Mouse (Mus musculus) forebrain, embryonic 14.5 days (tissue): ENCODE results near the gene Rrnad1. TPM values are rescaled to one million over a fixed set of nuclear protein-coding genes. Genes with fewer than 3 reads are reported as not detected.

Experiments used
- ATAC-seq: fragments of 200-750 bp; cut with Nextera tagmentation; 2 replicates; pipeline ENCODE4 v1.8.0; 2017; ENCODE audit warnings: mild to moderate bottlenecking, moderate library complexity
- DNase-seq: peaks from one replicate; pipeline ENCODE4 v3.0.0-alpha.2; 2015; ENCODE audit warnings: low spot score
- H3K27ac ChIP-seq: fragments of 300-500 bp; sonication (generic); 2 replicates; pipeline ENCODE4 v1.5.1; 2014; ENCODE audit warnings: low read depth, mild to moderate bottlenecking, control low read depth, low read length, moderate library complexity
- H3K27me3 ChIP-seq: fragments of 300-500 bp; sonication (generic); replicated peaks from 2 replicates; pipeline ENCODE4 v1.6.1; 2014; ENCODE audit warnings: low read length, control low read depth, mixed read lengths; ENCODE audit not compliant: control insufficient read depth, insufficient read depth
- H3K36me3 ChIP-seq: fragments of 300-500 bp; sonication (generic); 2 replicates; pipeline ENCODE4 v1.6.1; 2014; ENCODE audit warnings: low read length, control low read depth; ENCODE audit not compliant: control insufficient read depth, insufficient read depth
- H3K4me1 ChIP-seq: fragments of 300-500 bp; sonication (generic); 2 replicates; pipeline ENCODE4 v1.6.1; 2014; ENCODE audit warnings: antibody characterized with exemption, low read length, control low read depth; ENCODE audit not compliant: control insufficient read depth, insufficient read depth
- H3K4me2 ChIP-seq: fragments of 300-500 bp; sonication (generic); 2 replicates; pipeline ENCODE4 v1.6.1; 2014; ENCODE audit warnings: mild to moderate bottlenecking, control low read depth, low read length
- H3K4me3 ChIP-seq: fragments of 300-500 bp; sonication (generic); 2 replicates; pipeline ENCODE4 v1.5.1; 2014; ENCODE audit warnings: low read depth, low read length, control low read depth
- H3K9ac ChIP-seq: fragments of 300-500 bp; sonication (generic); 2 replicates; pipeline ENCODE4 v1.6.1; 2014; ENCODE audit warnings: mild to moderate bottlenecking, low read length, control low read depth, moderate library complexity
- H3K9me3 ChIP-seq: fragments of 300-500 bp; sonication (generic); replicated peaks from 2 replicates; pipeline ENCODE4 v1.6.1; 2016; ENCODE audit warnings: low read length, control low read depth, mixed read lengths; ENCODE audit not compliant: control insufficient read depth
- WGBS: fragments of 180-500 bp; shearing (Covaris S2); extraction: QIAGEN DNeasy Blood & Tissue Kit; methylation state at CpG from one replicate; pipeline ENCODE4 v1.1.7; 2014; 5-methylcytosine and 5-hydroxymethylcytosine counted together
- polyA plus RNA-seq: library from polyadenylated mRNA; unstranded; fragments of >200 nt; fragmentation: Nextera tagmentation; extraction: Ambion mirVana; gene quantifications from 2 replicates; pipeline ENCODE4 v1.2.1, GENCODE M21; 2014

Rrnad1 gene
- polyA plus RNA-seq, 1 experiment from 2014 or later = 15.6 TPM

DNA sequence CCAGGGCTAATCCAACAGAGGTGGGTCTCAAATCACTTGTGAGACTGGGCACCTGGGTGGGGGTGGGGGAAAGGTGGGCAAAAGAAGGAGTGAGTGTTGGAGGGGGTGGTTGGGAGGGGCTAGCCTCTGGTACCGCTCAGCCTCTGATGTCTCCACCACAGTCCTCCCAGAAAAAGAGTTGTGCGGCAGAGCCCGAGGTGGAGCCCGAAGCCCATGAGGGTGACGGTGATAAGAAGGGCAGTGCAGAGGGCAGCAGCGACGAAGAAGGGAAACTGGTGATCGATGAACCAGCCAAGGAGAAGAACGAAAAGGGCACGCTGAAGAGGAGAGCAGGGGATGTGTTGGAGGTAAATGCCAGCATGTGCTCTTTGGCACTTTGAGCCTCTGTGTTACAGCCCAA lies 16.6 kb downstream of the Rrnad1 start:
- 97% methylated on average over 10 of the region's 10 CpGs for WGBS

DNA sequence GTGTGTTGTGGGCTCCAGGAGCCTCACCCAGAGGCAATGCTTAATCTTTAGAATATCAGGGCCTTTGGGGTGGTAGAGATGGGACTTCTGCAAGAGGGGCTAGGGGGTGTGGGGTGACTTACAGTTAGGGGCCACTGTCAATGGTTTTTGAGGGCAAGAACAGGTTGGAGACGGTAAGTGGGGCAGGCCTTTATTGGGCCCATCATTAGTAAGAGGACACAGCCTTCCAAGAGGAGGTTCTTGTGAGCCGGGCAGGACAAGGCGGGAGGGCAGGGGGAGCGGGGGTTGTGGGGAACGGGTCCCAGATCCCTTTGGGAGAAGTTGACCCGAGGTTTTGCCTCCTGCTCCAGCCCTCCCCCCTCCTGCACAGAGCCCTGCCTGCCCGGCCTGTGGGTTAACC lies 17.0 kb downstream of the Rrnad1 start:
- H3K4me3 ChIP-seq = no peak overlapping the region
- ATAC-seq (no peak), DNase-seq (no peak)
- WGBS = 88% methylated on average over 6 of the region's 7 CpGs
- H3K9ac ChIP-seq = no peak overlapping the region
- peaks cover 43% of the 10 kb centered on the region for H3K36me3 ChIP-seq
- no peak overlapping the region for H3K27ac ChIP-seq
- H3K27me3 ChIP-seq = no peaks in the 10 kb centered on the region
- H3K9me3 ChIP-seq = no peaks in the 10 kb centered on the region
- no peak overlapping the region for H3K4me2 ChIP-seq
- peaks cover 17% of the 10 kb centered on the region for H3K4me1 ChIP-seq

More for the DNA sequence above, 16.6 kb downstream of the Rrnad1 start:
- Histone ChIP-seq H3K27ac (no peak overlapping the region), H3K4me1 (peaks cover 16% of the 10 kb centered on the region), H3K4me2 (no peak overlapping the region), H3K36me3 (peaks cover 43% of the 10 kb centered on the region), H3K9ac (no peak overlapping the region), H3K4me3 (no peak overlapping the region), H3K27me3 (no peaks in the 10 kb centered on the region), H3K9me3 (no peaks in the 10 kb centered on the region)
- ATAC-seq (no peak), DNase-seq (no peak)

DNA sequence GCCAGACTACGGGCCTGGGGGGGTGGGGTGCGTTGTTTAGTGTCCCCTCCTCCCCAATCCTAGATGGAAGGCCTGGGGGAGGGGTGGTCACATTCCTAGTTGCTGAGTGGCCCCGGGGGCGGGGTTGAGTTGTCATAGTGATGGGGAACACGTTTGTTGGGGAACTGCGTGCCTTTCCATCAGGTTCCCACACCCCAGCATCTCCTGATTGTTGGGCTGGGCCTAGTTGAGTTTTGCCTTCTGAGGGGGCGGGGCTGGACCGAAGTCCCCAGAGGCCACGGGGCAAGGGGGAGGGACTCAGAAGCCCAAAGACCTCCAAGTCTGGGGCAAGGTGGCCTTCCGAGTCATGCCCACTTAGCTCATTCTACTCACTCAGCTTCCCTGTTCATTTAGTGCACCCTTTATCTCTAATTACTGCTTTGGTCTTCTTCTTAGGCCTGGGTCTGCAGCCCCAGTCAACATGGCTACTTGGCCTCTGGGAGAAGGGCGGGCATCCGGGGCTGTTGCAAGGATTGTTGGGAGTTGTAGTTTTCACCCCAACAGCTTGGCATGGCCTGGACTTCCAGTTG lies 19.9 kb downstream of the Rrnad1 start:
- Histone ChIP-seq H3K9me3 (no peaks in the 10 kb centered on the region), H3K4me1 (peaks cover 29% of the 10 kb centered on the region), H3K4me2 (peak overlapping the region; percentile 56), H3K27me3 (no peaks in the 10 kb centered on the region), H3K27ac (peak overlapping the region; percentile 70), H3K9ac (peak overlapping the region; percentile 51), H3K36me3 (peaks cover 24% of the 10 kb centered on the region), H3K4me3 (peak overlapping the region; percentile 32)
- WGBS = 4% methylated on average over 12 of the region's 12 CpGs
- ATAC-seq = no peak
- peak; percentile 65 for DNase-seq

DNA sequence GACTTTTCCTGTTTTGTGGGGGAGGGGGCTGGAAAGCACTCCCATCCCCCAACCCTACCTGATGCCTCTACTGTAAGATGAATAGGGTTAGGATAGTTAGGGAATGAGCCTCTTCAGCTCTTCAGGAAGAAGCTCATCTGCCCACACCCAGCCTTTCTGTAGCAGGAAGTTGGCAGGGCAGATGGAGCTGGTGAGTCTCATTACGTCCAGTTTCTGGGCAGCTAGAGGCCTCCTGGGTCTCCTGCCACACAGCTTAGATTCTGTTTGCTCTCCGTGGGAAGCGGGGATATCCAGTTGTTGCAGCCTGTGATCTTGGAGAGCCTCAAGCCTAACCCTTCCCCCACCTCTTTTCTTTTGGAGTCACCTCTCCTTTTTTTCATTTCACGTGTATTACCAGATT lies 20.6 kb downstream of the Rrnad1 start:
- ATAC-seq = no peak
- WGBS = 13% methylated on average over 4 of the region's 4 CpGs

DNA sequence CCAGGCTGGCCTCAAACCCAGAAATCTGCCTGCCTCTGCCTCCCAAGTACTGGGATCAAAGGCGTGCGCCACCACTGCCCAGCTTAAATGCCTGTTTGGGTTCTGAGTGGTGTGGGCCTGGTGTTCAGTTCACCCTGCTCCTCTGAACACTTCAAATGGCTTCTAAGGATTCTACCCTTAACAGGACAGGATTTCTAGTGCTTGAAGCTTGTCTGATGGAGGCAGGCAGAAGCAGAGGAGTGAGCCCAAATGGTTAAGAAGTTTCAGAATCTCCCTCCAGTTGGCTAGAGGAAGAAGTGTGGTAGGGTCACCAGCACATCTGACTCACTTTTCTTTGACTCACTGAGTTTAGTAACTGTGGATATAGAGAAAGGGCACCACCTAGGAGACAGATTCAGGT lies 21.1 kb downstream of the Rrnad1 start:
- DNase-seq = no peak
- no peak overlapping the region for H3K4me2 ChIP-seq
- no peak overlapping the region for H3K9ac ChIP-seq
- H3K36me3 ChIP-seq = peaks cover 11% of the 10 kb centered on the region
- 89% methylated on average over 2 of the region's 2 CpGs for WGBS
- ATAC-seq = no peak
- H3K4me3 ChIP-seq = no peak overlapping the region
- peaks cover 29% of the 10 kb centered on the region for H3K4me1 ChIP-seq
- no peaks in the 10 kb centered on the region for H3K9me3 ChIP-seq
- no peaks in the 10 kb centered on the region for H3K27me3 ChIP-seq
- H3K27ac ChIP-seq = no peak overlapping the region

More for the DNA sequence above, 20.6 kb downstream of the Rrnad1 start:
- no peak for DNase-seq
- Histone ChIP-seq H3K36me3 (peaks cover 16% of the 10 kb centered on the region), H3K4me1 (peaks cover 29% of the 10 kb centered on the region), H3K27me3 (no peaks in the 10 kb centered on the region), H3K4me2 (peak overlapping the region; percentile 56), H3K27ac (peak overlapping the region; percentile 70; the same call in 1 of the 2 replicates), H3K4me3 (0 out of 2 replicates have a peak overlapping the region, but pooled peaks have one; percentile 32), H3K9me3 (no peaks in the 10 kb centered on the region), H3K9ac (no peak overlapping the region; the same call in 1 of the 2 replicates)

DNA sequence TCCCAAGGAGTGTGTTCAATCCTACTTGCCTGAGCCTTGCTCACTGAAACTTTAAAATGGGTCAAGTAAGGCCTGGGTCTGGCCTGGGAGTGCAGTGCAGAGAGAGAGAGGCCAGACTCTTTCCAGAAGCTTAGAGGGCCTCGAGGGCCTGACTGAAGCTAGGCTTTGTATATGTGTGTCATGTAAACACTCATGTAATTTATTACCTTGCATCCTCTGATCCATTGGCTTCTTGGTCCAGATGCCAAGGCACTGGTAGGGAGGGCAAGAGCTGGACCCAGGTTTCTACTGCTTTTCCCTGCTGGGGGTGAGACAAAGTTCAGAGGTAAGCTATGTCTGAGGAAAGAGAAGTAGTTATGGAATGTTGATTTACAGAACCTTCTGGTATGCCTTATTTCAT lies 22.6 kb downstream of the Rrnad1 start:
- ATAC-seq (no peak), DNase-seq (no peak)
- Histone ChIP-seq H3K4me2 (peak overlapping the region; percentile 70), H3K4me3 (peak overlapping the region; percentile 98), H3K4me1 (peaks cover 29% of the 10 kb centered on the region), H3K36me3 (no peaks in the 10 kb centered on the region), H3K9me3 (no peaks in the 10 kb centered on the region), H3K27ac (no peak overlapping the region), H3K27me3 (no peaks in the 10 kb centered on the region), H3K9ac (peak overlapping the region; percentile 96)
- 21% methylated on average over 1 of the region's 1 CpGs for WGBS

DNA sequence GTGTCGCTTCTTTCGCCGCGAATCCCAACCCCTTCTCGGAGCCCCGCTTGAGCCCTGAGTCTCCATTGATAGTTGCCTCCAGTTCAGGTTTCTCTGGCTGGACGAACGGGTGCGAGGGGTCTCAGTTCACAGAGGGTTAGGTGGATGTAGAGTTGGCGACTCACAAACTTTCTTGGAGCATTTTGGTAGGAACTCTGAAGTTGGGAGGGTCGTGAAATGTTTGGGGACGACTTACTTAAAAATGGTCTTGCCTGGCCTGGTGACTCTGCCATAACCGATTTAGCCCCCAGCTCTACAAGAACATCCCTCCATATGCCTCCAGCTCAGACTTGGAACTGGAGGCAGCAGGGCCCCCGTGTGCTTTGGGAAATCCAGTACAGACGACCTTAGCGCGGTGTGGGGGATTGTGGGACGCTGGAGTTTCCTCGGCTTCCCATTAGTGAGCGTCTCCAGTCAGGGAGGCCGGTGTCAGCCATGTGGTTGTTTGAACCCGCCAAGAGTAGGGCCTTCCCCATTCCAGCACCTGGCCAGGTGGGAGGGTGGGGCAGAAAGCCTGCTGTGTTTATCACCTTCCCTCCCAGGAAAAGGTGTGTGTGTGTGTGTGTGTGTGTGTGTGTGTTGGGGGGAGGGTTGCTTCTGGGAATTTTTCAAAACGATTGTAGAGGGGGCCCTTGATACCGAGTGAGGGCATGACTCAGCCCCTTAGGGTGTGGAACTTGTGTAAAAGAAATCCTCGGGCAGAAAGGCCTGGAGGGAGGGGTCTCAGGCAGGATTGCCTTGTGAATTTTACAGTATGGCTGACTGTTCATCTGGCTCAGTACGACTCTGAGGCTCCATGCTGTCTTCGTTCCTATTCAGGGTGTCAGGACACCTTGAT lies 23.3 kb downstream of the Rrnad1 start:
- WGBS = under 1% methylated on average over 26 of the region's 27 CpGs
- peak overlapping the region; percentile 95 for H3K27ac ChIP-seq

DNA sequence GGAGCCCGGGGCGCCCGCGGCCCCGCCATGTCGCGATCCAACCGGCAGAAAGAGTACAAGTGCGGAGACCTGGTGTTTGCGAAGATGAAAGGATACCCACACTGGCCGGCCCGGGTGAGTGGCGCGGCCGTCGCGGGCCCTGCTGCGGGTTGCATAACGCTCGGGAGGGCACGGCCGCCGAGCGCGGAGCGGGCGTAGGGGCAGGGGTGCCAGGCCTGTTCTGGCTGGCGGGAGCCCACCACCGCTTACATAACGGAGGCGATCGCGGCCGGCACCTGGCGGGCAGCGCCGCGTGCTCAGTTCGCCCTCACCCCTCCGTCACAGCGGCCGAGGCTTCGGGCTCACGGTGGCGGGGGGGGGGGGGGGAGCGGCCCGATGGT lies 23.9 kb downstream of the Rrnad1 start:
- ATAC-seq (peak; percentile 38), DNase-seq (peak; percentile 32)
- H3K36me3 ChIP-seq = no peaks in the 10 kb centered on the region
- peak overlapping the region; percentile 98 for H3K4me3 ChIP-seq
- WGBS = 0% methylated on average over 37 of the region's 47 CpGs
- no peaks in the 10 kb centered on the region for H3K27me3 ChIP-seq
- peak overlapping the region; percentile 96 for H3K9ac ChIP-seq
- H3K4me2 ChIP-seq = peak overlapping the region; percentile 70
- peak overlapping the region; percentile 95 for H3K27ac ChIP-seq
- no peaks in the 10 kb centered on the region for H3K9me3 ChIP-seq
- peaks cover 29% of the 10 kb centered on the region for H3K4me1 ChIP-seq

More for the DNA sequence above, 23.3 kb downstream of the Rrnad1 start:
- peak overlapping the region; percentile 98 for H3K4me3 ChIP-seq
- H3K36me3 ChIP-seq = no peaks in the 10 kb centered on the region
- H3K9ac ChIP-seq = peak overlapping the region; percentile 96
- peak overlapping the region; percentile 70 for H3K4me2 ChIP-seq
- ATAC-seq = no peak
- DNase-seq = peak; percentile 33
- no peaks in the 10 kb centered on the region for H3K27me3 ChIP-seq
- H3K4me1 ChIP-seq = peaks cover 29% of the 10 kb centered on the region
- H3K9me3 ChIP-seq = no peaks in the 10 kb centered on the region
